Mouse (Mus musculus) right cerebral cortex, postnatal 14 days (tissue): ENCODE data around the gene Erf.
A peak's percentile ranks its signal among the peaks of the same experiment; 100 is the strongest.

ENCODE experiments used
- DNase-seq: peaks from one replicate; pipeline ENCODE4 v3.0.0; 2022

Erf gene

DNA sequence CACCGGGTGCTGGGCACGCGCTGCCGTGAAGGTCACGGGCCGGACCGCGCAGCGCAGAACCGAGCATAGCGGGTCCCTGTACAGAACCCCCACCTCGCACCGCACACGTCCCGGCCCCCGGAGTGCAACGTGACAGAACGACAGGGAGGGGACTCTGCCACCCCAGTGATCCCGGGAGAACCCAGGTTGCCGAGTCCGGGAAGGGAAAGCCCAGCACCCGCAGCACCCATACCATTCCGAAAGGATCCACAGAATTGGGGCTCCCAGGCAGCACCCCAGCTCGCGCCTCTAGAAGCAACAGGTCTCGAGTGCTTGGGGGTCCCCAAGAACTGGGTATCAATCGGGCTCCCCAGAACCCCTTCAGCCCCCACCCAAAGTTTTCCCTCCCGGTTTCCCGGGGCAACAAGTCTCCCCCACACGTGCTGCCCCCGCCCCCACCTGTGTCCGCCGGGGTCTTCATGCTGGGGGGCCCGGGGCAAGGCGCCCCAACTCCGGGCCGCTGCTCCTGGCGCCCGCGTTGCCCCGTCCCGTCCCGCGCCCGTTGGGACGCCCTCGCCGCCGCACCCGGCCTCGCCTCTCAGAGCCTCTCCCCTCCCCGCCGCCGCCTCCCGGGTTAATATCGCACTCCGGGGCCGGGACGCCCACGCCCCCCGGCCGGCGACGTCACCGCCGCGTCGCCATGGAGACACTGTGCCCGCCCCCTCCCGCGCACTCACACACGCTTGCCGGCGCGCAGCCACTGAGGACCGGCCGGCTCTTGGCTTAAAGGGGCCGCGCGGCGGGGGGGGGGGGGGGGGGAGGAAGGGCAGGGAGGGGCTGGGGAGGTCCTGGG lies at the start of gene Erf:
Gene Erf (minus strand): TSS at position 621 of the 832 bp plus-strand sequence.
- peak; percentile 97 for DNase-seq

DNA sequence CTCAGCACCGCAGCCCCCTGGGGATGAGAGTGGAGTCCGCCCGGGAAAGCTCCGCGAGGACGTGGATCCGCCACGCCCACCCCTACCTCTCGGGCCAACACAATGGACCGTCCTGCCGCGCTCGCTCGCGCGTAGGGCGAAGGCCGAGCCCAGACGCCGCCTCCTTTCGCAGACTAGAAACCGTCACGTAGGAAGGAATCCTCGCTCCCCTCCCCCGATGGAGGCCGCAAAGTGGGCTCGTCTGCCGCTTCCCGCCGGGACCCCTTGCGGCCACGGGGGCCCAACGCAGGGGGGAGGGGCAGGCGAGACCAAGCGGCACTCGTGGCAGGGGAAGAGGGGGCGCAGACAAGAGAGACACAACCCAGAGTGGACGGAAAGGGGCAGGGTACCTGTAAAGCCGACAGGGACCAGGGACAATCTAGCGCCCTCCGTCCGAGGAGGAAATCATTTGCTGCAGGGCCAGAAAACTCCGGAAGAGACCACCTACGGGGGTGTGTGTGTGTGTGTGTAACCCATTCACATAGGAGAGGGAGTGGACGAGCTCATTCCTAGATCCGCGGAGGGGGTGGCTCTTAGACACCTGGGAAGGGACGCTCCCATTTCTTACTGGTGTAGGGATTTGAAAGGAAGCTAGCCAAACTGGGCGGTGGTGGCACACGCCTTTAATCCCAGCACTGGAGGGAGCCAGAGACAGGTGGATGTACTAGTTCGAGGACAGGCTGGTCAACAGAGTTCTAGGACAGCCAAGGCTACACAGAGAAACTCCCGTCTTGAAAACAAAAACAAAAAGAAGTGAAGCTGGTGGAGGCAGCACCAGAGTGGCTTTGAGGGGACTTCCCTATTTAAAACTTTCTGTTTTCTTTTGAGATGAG lies 47.1 kb upstream of the Erf start, which contains the start of gene Pafah1b3:
Gene Pafah1b3 (minus strand): TSS at position 533 of the 872 bp plus-strand sequence.
- peak; percentile 78 for DNase-seq

DNA sequence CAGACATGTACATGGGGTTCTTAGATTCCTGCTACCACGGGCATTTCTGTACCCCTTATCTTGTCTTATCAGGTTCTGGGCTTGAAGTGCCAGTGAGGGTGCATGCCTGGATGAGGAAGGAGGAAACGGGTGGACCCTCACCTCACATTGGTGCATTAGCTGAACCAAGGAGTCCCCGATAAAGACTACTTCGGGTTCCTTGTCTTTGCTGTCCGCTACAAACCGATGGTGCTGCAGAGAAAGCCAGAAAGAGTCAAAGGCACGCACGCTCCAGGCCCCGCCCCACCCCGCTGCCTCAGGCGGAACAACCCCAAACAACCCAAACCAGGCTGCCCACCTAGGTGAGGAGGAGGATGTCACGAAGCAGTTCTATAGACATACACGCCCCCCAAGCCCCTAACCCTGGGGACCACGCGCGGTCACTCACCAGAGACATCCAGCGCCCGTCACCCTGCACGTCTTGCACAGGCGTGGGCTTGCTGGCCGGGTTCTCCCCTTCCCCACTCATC lies 46.4 kb upstream of the Erf start:
- no peak for DNase-seq

DNA sequence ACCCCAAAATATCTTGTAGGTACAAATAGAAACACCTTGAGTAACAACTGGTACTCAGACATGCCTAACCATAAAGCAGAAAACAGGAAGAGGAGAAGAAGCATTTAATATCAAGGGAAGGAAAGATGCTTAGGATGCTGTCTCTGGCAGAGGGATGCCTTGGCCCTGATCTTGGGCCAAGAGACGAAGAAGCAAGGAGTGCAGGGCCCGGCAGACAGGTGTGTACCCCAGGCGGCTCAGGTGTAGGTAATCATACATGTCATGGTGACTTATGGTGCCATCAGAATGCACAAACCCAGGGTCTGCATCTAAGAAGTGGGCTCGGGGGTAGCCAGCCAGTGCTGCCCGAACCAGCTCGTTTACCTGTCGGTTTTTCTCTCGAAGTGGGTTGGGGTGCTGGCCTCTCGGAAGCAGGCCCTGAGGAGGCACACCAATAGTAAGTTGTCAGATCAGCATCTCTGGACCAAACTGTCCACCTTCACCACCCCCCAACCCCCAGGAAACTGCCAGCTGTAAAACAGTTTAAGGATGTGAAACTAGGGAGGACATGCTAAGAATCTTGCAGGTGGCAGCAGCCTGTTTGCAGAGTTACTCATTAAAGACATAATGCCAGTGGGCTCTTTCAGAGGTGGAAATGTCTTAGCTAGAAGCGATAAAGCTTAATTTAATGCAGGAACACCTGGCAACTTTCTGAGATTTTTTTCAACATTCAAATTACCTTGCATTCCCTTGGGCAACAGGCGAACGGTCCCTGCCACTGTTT lies 44.6 kb upstream of the Erf start:
- no peak for DNase-seq

DNA sequence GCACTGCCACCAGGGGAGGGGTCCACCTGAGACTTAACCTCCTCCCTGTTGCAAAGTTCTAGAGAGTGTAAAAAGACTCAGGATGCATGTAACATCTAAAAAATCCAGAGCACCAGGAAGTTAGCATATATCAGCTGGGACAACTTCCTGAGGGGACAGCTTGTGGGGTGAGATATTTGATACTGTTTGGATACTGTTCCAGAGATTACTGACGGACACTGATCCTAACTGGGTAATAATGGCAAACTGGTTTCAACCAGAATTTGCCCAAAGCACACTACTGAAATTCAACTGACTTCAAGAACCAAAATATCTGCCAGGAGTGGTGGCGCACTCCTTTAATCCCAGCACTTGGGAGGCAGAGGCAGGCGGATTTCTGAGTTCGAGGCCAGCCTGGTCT lies 43.9 kb upstream of the Erf start:
- DNase-seq: no peak

GRCm38 (mm10) chr7:25293191-25293739 lies 42.7 kb upstream of the Erf start:
- no peak for DNase-seq

GRCm38 (mm10) chr7:25292107-25292506 lies 41.5 kb upstream of the Erf start:
- DNase-seq: no peak

- peak; percentile 50 for DNase-seq
Measured at GRCm38 (mm10) chr7:25290911-25291310, 40.4 kb upstream of the Erf start.

DNA sequence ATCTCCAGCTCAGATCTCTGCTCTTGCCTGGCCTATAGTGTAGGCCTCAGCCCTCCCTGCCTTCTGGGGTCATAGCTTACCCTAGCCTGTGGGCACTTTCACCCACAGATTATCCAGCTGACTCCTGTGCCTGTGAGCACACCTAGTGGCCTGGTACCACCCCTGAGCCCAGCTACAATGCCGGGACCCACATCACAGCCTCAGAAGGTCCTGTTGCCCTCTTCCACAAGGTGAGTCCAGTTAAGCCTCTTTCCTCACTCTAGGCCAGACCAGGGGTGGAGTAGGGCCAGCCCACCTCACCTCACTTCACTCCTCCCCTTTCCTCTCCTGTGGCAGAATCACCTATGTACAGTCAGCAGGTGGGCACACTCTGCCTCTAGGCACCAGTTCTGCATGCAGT lies 39.9 kb upstream of the Erf start:
- no peak for DNase-seq

DNA sequence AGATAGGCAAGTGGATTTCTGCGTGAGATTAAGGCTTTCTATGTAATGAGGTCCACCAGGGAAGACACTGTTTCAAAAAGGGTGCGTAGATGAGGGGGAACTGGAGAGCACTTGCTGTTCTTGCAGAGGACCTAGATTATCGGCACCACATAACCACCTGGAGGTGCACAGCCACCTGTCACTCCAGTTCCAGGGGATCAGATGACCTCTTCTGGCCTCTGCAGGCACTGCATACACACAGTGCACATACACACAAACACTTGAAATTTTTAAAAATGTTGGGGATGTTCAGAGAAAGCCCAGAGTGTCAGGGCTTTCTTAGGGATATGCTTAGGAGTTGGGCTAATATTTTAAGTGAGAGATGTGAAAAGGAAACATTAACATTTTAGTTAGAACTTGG lies 39.4 kb upstream of the Erf start:
- DNase-seq: no peak

GRCm38 (mm10) chr7:25288721-25289120 lies 38.2 kb upstream of the Erf start:
- DNase-seq: no peak

DNA sequence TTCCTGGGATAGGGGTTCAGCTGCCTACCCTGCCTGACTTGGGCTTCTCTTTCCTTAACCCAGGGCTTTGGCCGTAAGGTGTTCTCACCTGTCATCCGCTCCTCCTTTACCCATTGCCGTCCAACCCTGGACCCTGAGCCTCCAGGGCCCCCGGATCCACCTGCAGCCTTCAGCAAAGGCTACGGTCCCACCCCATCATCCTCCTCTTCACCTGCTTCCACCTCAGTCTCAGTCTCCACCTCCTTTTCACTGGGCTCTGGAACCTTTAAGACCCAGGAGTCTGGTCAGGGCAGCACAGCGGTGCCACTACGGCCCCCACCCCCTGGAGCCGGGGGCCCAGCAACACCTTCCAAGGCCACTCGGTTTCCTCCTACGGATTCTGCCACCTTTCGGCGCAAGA lies 37.5 kb upstream of the Erf start:
- DNase-seq: no peak

DNA sequence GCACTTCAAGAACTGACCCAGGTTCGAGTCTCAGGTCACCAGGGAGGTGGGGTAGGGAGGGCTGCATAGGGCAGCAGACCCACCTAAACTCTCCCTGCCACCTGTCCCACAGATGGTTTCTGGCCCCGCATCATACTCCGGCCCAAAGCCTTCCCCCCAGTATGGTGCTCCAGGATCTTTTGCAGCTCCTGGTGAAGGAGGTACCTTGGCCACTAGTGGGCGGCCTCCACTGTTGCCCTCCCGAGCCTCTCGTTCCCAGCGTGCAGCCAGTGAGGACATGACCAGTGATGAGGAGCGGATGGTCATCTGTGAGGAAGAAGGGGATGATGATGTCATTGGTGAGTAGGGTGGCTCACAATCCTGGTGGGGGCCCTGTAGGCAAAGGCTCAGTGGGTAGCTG lies 36.4 kb upstream of the Erf start:
- DNase-seq: no peak

GRCm38 (mm10) chr7:25285511-25286238 lies 35.1 kb upstream of the Erf start:
- DNase-seq: no peak

DNA sequence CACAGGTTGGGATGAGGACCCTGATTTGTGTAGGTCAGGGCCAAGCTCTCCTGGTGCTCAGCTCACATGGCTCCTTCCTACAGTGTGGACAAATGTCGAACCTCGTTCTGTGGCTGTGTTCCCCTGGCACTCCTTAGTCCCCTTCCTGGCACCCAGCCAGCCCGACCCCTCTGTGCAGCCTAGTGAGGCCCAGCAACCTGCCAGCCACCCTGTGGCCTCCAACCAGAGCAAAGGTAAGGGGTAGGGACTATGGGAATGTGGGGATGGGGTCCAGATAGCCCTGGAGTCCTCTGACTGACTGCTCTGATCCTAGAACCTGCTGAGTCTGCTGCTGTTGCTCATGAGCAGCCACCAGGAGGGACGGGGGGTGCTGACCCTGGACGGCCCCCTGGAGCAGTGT lies 34.2 kb upstream of the Erf start:
- peak; percentile 51 for DNase-seq

DNA sequence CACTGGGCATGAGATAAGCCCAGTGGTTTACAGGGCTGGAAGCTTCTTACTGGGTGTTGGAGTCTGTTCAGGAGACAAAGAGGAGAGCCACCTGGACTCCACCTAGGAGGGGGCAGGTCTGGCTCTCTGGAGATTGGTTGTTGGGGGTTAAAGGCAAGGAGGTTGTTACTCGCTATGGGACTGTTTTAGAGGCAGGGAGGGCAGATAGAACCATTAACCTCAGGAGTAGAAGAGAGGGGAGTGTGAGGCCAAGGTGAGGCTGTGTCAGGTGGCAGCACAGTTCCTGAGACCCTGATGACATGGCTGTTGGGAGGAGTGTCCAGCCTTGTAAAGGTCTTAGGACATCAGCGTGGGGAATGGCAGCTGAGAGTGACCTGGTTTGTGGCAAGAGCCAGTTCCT lies 33.6 kb upstream of the Erf start:
- DNase-seq: no peak

GRCm38 (mm10) chr7:25283637-25284036 lies 33.1 kb upstream of the Erf start:
- DNase-seq: no peak

GRCm38 (mm10) chr7:25282731-25283211 lies 32.2 kb upstream of the Erf start:
- no peak for DNase-seq

DNA sequence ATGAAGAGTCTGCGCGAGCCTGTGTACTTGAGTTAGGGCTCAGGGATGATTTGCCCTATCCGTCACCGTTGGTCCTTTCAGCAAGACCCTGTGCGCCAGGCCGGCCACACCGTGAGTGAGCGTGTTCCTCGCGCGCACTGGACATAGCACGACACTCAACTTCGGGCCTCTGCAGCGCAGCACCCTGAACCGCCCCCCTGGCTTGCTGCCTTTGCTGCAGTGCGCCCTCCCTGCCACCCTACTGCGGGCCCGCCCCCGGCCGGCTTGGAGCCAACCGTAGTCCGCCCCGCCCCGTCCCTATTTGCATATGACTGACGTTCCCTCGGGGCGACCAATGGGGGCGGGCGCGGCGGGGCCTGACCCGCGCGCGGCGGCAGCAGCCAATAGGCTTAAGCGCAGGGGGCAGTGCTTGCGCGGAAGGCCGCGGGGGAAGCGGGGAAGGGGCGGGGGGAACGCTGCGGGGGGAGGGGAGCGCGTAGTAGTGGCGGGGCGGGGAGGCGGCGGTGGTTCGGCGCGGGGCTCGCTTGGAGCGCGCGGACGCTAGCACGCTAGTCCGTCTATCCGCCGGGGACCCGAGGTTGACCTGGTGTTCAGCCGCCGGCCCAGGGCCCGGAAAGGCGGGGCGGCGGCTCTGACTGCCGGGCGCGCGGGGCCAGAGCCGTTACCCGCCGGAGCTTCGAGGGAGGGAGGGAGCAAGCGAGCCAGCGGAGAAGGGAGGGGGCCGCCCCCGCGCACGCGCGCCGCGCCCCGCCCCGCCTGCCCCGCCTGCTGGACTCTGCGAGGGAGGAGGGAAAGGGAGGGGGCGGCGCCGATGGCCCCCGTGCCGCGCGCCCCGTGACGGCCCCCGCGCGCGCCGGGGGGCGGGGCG lies 31.4 kb upstream of the Erf start:
- DNase-seq: peak; percentile 98

DNA sequence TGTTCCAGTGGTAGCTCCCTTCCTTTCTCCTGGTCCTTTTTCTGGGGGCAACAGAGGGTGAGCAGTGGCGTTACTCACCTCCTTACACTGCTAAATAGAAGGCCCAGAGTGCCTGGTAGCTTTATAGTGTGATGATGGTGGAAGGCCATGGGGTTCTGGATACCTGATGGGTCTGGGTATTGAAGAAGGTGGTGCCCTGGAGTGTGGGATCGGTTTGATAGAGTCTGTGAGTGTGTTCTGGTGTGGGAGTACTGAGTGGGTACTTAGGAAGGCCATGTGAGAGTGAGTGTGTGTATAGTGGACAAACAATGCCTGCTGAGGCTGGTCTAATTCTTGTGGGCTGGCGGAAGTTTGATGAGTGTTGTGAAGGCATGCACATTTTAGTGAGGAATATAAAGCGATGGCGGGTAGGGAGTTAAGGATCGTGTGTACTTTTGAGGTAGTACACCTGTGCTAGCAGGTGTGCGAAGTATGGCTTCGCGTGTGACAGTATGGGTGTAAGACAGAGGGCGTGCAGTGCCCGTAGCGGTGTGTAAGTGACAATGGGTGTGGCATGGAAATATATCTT lies 30.7 kb upstream of the Erf start:
- no peak for DNase-seq
